Mouse (Mus musculus) mouse embryonic stem cell (cell line): Measurements from ENCODE around the gene Ngfr.

Experiments
- in situ Hi-C, 2 experiments: fragments of 300-500 bp; cut with MboI; formaldehyde crosslinking; loops; 1 replicate in 1 of 2; 3 replicates in 1 of 2; pipeline ENCODE4 v1.14.3; 2019 to 2020; ENCODE audit warnings: low sequenced_read_pairs in 2 of 2, low pct_unique_long_range_greater_than_20kb in 1 of 2, mixed read lengths in 1 of 2; ENCODE audit not compliant: unreplicated experiment in 1 of 2

The Ngfr gene

DNA sequence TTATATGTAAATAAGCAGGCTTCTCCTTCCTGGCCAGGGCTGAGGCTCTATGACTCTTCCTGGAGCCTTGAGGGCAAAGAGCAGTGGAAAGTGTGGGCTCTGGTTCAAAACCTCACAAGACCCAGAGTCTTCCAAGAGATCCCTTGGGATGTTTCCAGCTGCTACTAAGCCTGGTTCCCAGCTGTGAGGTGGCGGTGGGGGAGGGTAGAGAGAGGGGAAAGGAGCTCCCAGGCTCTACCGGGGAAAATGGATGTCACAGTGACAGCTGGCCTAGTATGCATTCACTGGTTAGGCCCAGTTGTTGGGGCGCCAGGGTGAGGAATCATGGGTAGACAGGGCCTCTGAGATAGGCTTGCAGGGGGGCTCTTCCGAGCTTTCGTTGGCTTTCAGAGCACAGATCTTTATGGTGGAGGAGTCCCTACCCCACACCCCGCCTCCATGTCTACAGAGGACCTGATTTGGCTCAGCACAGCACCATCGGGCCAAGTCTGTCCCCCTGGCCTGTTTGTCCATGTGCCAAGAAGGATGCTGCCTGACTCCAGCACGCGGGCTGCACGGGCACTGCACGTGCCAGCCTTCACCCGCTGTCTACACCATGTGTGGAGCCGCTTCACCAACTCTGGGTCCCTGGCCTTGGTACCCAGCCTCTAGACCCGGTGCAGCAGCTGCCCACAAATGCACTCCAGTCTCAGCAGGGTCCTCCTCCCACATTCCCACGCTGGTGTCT lies 49.0 kb downstream of the Ngfr start:
- in situ Hi-C loops = loop anchor here in 1 of 2 experiments (10.0 kb wide), 1 partner anchor 116 kb away; no protein-coding TSS in a partner anchor

DNA sequence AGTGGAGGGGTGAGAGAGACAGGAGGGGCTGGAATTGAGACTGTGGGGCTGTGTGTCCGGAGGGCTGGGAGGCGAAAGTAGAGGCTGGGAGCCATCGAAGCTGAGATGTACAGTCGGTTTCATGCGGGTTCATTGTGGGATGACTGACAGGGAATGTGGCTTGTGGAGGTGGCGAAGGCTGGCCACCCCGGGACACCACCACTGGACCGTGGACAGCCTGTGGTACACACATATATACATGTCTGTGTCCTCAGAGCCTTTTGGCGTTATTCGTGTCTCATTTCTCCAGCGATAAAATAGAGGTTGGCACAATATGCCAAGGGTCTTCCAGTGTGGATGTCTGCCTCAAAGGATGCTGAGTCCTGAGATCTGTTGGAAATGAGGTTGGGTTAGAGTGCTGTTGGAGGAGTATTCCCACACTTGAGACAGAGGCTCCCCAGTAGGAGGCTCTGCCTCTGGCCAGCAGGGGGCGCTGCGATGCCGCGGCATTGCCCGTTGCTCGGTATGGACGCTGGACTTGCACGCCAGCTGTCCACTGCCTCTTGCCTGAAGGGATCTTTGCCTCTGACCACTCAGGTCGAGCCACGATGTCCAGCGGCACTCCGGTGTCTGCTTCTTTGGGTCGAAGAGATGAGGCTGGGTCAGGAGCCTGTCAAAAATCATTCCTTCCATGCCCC lies 53.9 kb downstream of the Ngfr start:
- in situ Hi-C loops = loop anchor here (5.0 to 10.0 kb wide), 3 partner anchors 49 to 121 kb away; no protein-coding TSS in a partner anchor

DNA sequence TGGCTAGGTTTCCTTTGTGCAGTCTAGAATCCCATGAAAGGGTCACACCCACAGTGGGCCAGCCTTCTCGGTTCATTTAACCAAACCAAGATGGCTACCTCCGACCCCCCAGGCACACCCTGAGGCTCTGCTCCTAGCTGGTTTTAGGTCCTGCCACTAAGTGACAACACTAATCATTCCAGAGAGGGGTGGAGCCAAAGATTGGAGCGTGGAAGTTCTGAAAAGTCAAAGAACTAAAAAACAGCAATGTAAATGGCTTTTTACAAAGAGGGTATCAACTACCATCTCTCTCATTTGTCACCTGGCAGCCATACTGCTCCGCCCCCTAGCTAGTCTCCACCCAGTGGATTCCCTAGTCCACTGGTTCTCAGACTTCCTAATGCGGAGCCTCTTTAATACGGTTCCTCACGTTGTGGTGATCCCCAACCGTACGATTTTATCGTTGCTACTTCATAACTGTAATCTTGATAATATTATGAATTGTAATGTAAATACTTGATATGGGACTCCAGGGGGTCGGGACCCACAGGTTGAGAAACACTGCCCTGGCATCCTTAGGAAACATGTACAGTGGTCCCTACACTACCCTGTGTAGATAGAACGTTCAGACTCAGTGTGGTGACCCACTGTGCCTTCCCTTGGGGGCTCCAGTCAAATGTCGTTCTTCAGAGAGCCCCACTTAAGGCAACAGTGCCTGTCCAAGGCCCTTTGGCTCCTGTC lies 55.0 kb downstream of the Ngfr start:
- in situ Hi-C loops = loop anchor here (5.0 to 10.0 kb wide), 3 partner anchors 50 to 122 kb away; no protein-coding TSS in a partner anchor

DNA sequence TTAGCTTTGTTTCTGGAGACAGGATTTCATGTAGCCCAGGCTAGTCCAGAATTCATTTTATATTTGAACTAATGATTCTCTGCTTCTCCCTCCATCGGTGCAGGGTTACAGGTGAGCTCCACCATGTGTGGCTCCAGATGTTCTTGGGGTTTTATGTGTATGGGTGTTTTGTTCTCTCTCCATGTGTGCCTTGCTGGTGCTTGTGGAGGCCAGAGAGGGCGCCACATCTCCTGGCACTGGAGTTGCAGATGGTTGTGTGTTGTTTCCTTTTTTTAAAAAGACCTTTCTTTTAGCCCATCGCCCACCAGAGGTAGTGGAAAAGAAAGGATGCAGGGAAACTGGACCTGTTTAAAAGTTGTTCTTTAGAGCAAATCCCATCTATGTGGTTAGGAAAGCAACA lies 59.3 kb downstream of the Ngfr start:
- in situ Hi-C loops = loop anchor here (10.0 kb wide), 2 partner anchors 103 to 133 kb away; no protein-coding TSS in a partner anchor

DNA sequence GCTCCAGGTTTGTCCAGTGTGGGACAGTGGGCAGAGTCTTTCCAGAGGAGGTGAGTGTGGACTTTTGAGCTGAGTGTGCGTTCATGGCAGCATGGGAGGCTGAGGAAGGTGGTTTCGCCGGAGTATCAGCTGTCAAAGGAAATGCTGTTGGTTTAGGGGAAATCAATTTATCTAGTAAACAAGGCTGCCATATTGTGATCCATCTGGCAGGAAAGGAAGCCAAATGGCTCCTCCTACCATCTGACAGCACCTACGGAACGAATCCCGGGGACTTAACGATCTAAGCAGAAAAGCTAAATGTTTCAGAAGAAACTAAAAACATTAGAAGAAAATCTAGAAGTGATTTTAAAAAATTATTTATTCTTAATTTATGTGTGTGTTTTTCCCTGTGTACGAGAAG lies 60.2 kb downstream of the Ngfr start:
- in situ Hi-C loops = loop anchor here (10.0 kb wide), 2 partner anchors 103 to 133 kb away; no protein-coding TSS in a partner anchor

DNA sequence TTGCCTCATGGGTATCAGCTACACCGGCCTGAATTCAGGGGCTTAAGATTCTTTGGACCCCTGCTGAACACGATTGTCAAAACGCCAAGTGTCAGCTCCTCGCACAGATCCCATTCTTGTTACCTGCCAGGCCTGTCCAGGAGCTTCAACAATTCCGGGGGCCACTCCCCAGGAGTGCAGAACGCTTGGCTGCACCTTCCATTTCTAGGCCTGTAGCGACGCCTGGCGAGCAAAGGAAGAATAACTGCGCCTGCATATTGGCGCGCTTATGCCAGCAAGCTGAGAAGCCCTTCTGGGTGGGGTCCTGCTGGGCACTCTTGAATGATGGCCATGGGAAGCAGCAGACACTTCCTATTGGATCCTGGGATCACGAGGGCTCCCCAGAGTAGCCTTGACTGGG lies 66.0 kb downstream of the Ngfr start:
- in situ Hi-C loops = loop anchor here (10.0 to 25.0 kb wide), 3 partner anchors 97 to 409 kb away; partner anchors contain the start of gene Dlx3 (in 1 of the 2)

DNA sequence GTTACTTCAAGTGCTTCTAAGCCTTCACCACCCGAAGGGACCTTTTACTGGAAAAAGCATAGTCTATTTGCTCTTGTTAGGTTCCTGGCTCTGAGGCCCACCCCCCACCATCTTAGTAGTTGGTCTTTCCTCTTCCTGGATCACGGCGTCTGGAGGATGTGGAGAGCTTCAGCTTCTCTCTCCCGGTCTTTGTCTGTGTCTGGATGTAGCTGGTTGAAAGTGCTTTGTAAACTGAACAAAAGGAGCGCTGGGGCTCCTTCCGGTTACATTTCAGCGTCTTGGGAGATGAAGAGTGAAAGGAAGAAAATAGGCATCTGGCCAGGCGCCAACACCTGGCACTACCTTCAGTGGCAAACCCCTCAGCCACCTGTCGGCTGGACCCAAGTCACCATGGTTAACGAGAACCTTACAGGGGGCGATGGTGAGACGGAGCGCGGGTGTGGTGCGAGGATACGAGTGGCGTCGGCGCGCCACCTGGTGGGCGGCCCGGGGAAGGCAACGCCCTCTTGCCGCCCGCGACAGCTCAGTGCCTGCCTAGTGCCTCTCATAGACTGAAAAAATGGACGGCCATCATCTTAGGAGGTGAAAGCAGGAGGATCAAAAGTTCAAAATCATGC lies 67.0 kb downstream of the Ngfr start:
- in situ Hi-C loops = loop anchor here (10.0 to 25.0 kb wide), 3 partner anchors 96 to 408 kb away; partner anchors contain the start of gene Dlx3 (in 1 of the 2)

DNA sequence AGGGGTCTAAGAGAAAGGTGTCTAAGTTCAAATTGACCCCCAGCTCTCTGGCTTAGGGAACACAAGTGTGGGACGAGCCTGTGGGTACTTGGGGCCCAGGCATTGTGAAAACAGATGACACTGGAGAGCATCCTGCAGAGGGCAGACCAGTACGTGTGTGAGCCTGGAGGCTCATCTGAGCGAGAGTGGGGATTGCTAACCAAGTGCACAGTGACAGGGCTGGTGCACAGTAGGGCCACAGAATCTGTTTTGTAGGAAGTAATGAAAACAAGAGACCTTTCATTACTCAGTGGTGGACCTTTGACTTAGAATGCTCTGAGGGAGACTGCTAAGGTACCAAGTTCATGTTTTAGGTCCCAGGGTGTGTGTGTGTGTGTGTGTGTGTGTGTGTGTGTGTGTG lies 67.5 kb downstream of the Ngfr start:
- in situ Hi-C loops = loop anchor here (5.0 to 25.0 kb wide), 4 partner anchors 95 to 408 kb away; partner anchors contain the start of gene Dlx3 (in 1 of the 2)

DNA sequence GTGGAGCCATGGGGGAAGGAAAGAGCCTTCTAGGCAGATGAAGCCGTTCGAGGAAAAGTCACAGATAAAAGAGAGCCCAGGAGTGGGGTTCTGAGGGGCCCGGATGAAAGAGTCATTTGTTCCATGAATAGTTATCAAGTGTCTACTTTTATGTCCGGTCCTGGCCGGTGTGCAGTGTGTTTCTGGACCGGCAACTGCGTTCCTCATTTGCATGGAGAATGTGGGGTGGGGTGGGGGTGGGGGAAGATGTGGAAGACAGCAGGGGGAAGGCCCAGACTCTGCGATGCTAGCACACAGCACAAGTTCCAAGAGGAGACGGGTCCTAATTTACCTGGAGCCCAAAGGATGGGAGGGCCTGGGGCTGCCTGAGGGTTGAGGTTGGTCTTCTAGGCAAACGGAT lies 68.2 kb downstream of the Ngfr start:
- in situ Hi-C loops = loop anchor here (5.0 to 25.0 kb wide), 2 partner anchors 262 to 407 kb away; partner anchors contain the start of gene Dlx3 (in 1 of the 2)
